Mouse (Mus musculus): ENCODE data around the gene Trim7. TPM values are rescaled to one million over a fixed set of nuclear protein-coding genes. Genes with fewer than 3 reads are reported as not detected.

Trim7 gene
- total and polyA plus RNA-seq, 3 experiments, result 0.81 to 1.3 TPM; not detected in 1

DNA sequence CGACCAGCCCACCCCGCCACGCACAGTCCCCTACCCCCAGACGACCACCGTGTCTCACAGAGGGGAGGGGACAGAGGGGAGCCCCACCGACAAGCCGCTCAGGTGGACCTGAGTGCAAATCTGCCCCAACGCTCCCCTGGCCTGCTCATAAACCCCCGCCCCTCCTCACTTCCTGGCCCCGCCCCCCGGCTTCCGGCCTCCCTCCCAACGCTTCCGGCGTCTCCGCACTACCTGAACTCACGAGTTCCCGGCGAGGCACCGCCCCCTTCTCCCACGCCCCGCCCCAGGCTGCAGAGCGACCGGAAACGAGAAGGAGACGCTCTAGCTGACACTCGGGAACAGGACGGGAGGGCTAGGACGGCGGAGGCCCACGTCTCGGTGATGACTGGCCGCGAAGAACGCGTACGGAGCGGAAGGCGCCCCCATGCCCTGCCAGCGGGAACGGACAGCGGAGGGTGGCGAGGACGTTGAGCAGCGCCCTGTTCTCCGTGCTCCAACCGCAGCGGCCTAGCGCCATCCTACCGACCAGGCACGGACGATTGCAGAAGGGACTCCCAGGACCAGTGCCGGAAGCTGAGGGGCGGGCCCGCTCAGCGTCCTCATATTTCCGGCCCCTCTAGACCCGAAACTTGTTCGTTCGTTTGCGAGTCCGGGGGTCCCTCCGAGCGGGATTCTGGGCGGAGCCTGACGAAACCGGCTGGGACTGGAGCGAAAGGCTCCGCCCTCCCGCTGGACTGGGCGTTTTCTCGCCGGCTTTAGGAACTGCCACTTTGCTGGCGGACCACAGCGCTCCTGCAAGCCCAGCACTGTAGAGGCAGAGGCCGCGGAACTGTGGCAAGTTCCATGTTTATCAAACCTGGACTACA lies 8.9 kb upstream of the Trim7 start, which contains the start of gene Trim41:
Trim41 (minus strand) TSS at position 554 of the 866 bp plus-strand sequence.
- H3K79me2 ChIP-seq (ENCODE audit: control insufficient read depth, insufficient read depth, low read length, poor library complexity), result peaks cover 28% of the 10 kb centered on the region
- peaks cover 0 to 45% of the 10 kb centered on the region in 2 experiments; a peak in 2 of 4 replicates for H3K36me3 ChIP-seq (ENCODE audit: control insufficient read depth in 1 of 2, insufficient read depth in 2 of 2, low read length in 2 of 2)
- H3K27me3 ChIP-seq (ENCODE audit: control insufficient read depth in 1 of 2, insufficient read depth in 2 of 2, low read length in 2 of 2), result no peaks in the 10 kb centered on the region
- no peaks in the 10 kb centered on the region for H3K9me3 ChIP-seq (replicated peaks; ENCODE audit: insufficient read depth, low read length)
- H3K4me3 ChIP-seq (ENCODE audit: control insufficient read depth in 1 of 2, insufficient read depth in 1 of 2, low read depth in 2 of 2, low read length in 2 of 2), result peak within 1 kb of the TSS; percentile 86 to 97
- H3K4me1 ChIP-seq (ENCODE audit: control insufficient read depth in 1 of 2, insufficient read depth in 2 of 2, low read length in 2 of 2), result peaks cover 14 to 41% of the 10 kb centered on the region in 2 experiments
- peak within 1 kb of the TSS; percentile 96 for H3K27ac ChIP-seq (ENCODE audit: control insufficient read depth, low read depth, low read length)
- H3K9ac ChIP-seq (ENCODE audit: control insufficient read depth, low read depth, low read length, poor library complexity, severe bottlenecking), result peak within 1 kb of the TSS; percentile 95
- TF ChIP-seq ZC3H11A (IDR thresholded peaks at IDR 0.05; ENCODE audit: low read depth, low read length), result no peak
- TF ChIP-seq MAZ (IDR thresholded peaks at IDR 0.05; ENCODE audit: low read depth, low read length), result peak; percentile 89
- TF ChIP-seq HCFC1 (IDR thresholded peaks at IDR 0.05; ENCODE audit: low read depth, low read length), result peak; percentile 95
- no peak for TF ChIP-seq CTCF (IDR thresholded peaks at IDR 0.05 in 2 of 3, conservative IDR thresholded peaks at IDR 0.05 in 1 of 3; ENCODE audit: control insufficient read depth in 1 of 3, insufficient read depth in 1 of 3, low read depth in 2 of 3, low read length in 3 of 3, poor library complexity in 1 of 3, severe bottlenecking in 1 of 3)
- TF ChIP-seq CHD1 (IDR thresholded peaks at IDR 0.05; ENCODE audit: low read depth, low read length), result peak; percentile 55; the same call in 1 of the 2 replicates
- TF ChIP-seq UBTF (IDR thresholded peaks at IDR 0.05; ENCODE audit: borderline replicate concordance, insufficient read depth, low read depth, low read length), result no peak
- no peak for TF ChIP-seq TBP (IDR thresholded peaks at IDR 0.05; ENCODE audit: low read depth, low read length)
- TF ChIP-seq EP300 (IDR thresholded peaks at IDR 0.05; ENCODE audit: low read depth in 1 of 2, low read length in 2 of 2), result peak in 1 of 2 experiments; percentile 53; a peak in 2 of 4 replicates
- no peak for TF ChIP-seq MAFK (IDR thresholded peaks at IDR 0.05; ENCODE audit: borderline replicate concordance, low read depth, low read length)
- TF ChIP-seq JUND (IDR thresholded peaks at IDR 0.05; ENCODE audit: low read depth, low read length), result no peak
- peak; percentile 72 for TF ChIP-seq TCF12 (IDR thresholded peaks at IDR 0.05; ENCODE audit: low read depth, low read length)
- 0 out of 2 replicates have a peak, but pooled peaks have one; percentile 23 for TF ChIP-seq NRF1 (IDR thresholded peaks at IDR 0.05; ENCODE audit: insufficient read depth, low read depth, low read length, poor library complexity, severe bottlenecking)
- TF ChIP-seq SIN3A (IDR thresholded peaks at IDR 0.05; ENCODE audit: low read length), result peak; percentile 91
- TF ChIP-seq MYB (IDR thresholded peaks at IDR 0.05; ENCODE audit: low read depth, low read length), result no peak
- peak; percentile 79 for TF ChIP-seq POLR2AphosphoS2 (IDR thresholded peaks at IDR 0.05; ENCODE audit: low read length)
- TF ChIP-seq ZKSCAN1 (IDR thresholded peaks at IDR 0.05; ENCODE audit: low read depth, low read length), result no peak
- TF ChIP-seq NELFE (IDR thresholded peaks at IDR 0.05; ENCODE audit: low read depth, low read length), result peak; percentile 80
- peak; percentile 53; the same call in 1 of the 2 replicates for TF ChIP-seq MYC (IDR thresholded peaks at IDR 0.05; ENCODE audit: low read depth, low read length)
- TF ChIP-seq KAT2A (conservative IDR thresholded peaks at IDR 0.05; ENCODE audit: low read depth, low read length), result peak; percentile 80
- no peak for TF ChIP-seq RAD21 (IDR thresholded peaks at IDR 0.05; ENCODE audit: low read depth, low read length)
- peak; percentile 63 for TF ChIP-seq USF1 (IDR thresholded peaks at IDR 0.05; ENCODE audit: low read depth, low read length)
- TF ChIP-seq POLR2AphosphoS5 (IDR thresholded peaks at IDR 0.05; ENCODE audit: borderline replicate concordance, low read depth, low read length), result peak; percentile 90
- peak; percentile 85 to 87 for TF ChIP-seq POLR2A (IDR thresholded peaks at IDR 0.05; ENCODE audit: control insufficient read depth in 1 of 2, insufficient read depth in 1 of 2, low read depth in 1 of 2, low read length in 2 of 2, poor library complexity in 1 of 2)
- peak; percentile 90 for TF ChIP-seq MXI1 (IDR thresholded peaks at IDR 0.05; ENCODE audit: low read depth, low read length)
- TF ChIP-seq GABPA (IDR thresholded peaks at IDR 0.05; ENCODE audit: low read depth, low read length), result peak; percentile 81; the same call in 1 of the 2 replicates
- TF ChIP-seq ZMIZ1 (IDR thresholded peaks at IDR 0.05; ENCODE audit: low read depth, low read length), result peak; percentile 69
- peak; percentile 60; the same call in 1 of the 2 replicates for TF ChIP-seq ETS1 (IDR thresholded peaks at IDR 0.05; ENCODE audit: low read depth, low read length)
- peak; percentile 89 for TF ChIP-seq ELF1 (IDR thresholded peaks at IDR 0.05; ENCODE audit: low read depth, low read length)
- no peak for TF ChIP-seq RCOR1 (IDR thresholded peaks at IDR 0.05; ENCODE audit: low read depth, low read length)
- peak; percentile 100 for DNase-seq (ENCODE audit: low read depth, low spot score)
